Mouse (Mus musculus) myocyte (in vitro differentiated cells): ENCODE results near the gene Rtp3.

Experiments
- CEBPB ChIP-seq: IDR thresholded peaks from 2 replicates; pipeline ENCODE4 v1.6.1; 2011; ENCODE audit warnings: mild to moderate bottlenecking, moderate library complexity; ENCODE audit not compliant: poor library complexity, insufficient read depth, severe bottlenecking
- MAX ChIP-seq: IDR thresholded peaks from one replicate; pipeline ENCODE4 v1.6.1; 2011; ENCODE audit warnings: low read depth, mild to moderate bottlenecking, control low read depth
- POLR2A ChIP-seq: IDR thresholded peaks from one replicate; pipeline ENCODE4 v1.6.1; 2011; ENCODE audit warnings: low read depth, mild to moderate bottlenecking, control low read depth, moderate library complexity; ENCODE audit not compliant: insufficient read length
- SRF ChIP-seq: IDR thresholded peaks from one replicate; pipeline ENCODE4 v1.6.1; 2011; ENCODE audit warnings: low read depth; ENCODE audit not compliant: control insufficient read depth, insufficient read length
- USF1 ChIP-seq: IDR thresholded peaks from one replicate; pipeline ENCODE4 v1.6.1; 2011; ENCODE audit warnings: low read depth, mild to moderate bottlenecking, control low read depth, moderate library complexity

- no peak for TF ChIP-seq MAX
- no peak for TF ChIP-seq POLR2A
- TF ChIP-seq CEBPB, result no peak
- no peak for TF ChIP-seq USF1
- no peak for TF ChIP-seq SRF
Measured at GRCm38 (mm10) chr9:110984096-110984495, 6.3 kb downstream of the Rtp3 start.
